Mouse (Mus musculus): Measurements from ENCODE around the gene Ppia.
"Not testable (repeated sequence)": the region's sequence is repeated elsewhere in the genome, so short reads cannot be mapped to it uniquely, and the experiment has no call there.

Gene Ppia

GRCm38 (mm10) chr11:6443102-6443501 lies 27.9 kb downstream of the Ppia start:
- no peak for DNase-seq

GRCm38 (mm10) chr11:6443727-6444076 lies 28.5 kb downstream of the Ppia start:
- no peak for DNase-seq

- DNase-seq = peak; percentile 99
Observed at GRCm38 (mm10) chr11:6444077-6444853, 29.0 kb downstream of the Ppia start, which contains the start of gene H2afv. TSS of gene H2afv (minus strand) at chr11:6444443.

GRCm38 (mm10) chr11:6445441-6445840 lies 30.2 kb downstream of the Ppia start:
- no peak for DNase-seq

- DNase-seq = no peak
Observed at GRCm38 (mm10) chr11:6445951-6446350, 30.7 kb downstream of the Ppia start.

GRCm38 (mm10) chr11:6447493-6447892 lies 32.2 kb downstream of the Ppia start:
- DNase-seq = no peak

- DNase-seq = not testable (repeated sequence)
Observed at GRCm38 (mm10) chr11:6448155-6448554, 32.9 kb downstream of the Ppia start.

- DNase-seq = no peak
Observed at GRCm38 (mm10) chr11:6456083-6456482, 40.8 kb downstream of the Ppia start.

- DNase-seq = no peak
Observed at GRCm38 (mm10) chr11:6463159-6463837, 48.1 kb downstream of the Ppia start.

GRCm38 (mm10) chr11:6465122-6465521 lies 49.9 kb downstream of the Ppia start:
- peak; percentile 70 for DNase-seq

- peak; percentile 31 for DNase-seq
Observed at GRCm38 (mm10) chr11:6468541-6468940, 53.3 kb downstream of the Ppia start.

Data from kidney, postnatal 14 days (tissue).